Mouse (Mus musculus): Measurements from ENCODE around the gene Gm49340. TPM values are rescaled to one million over a fixed set of nuclear protein-coding genes. Genes with fewer than 3 reads are reported as not detected.
"Not testable (repeated sequence)": the region's sequence is repeated elsewhere in the genome, so short reads cannot be mapped to it uniquely, and the experiment has no call there.

Gm49340 gene
- polyA plus RNA-seq, 1 experiment from 2014 or later: not detected

- WGBS: 73% methylated on average over 2 of the region's 2 CpGs
- not testable (repeated sequence) for H3K4me3 ChIP-seq (ENCODE audit: low read depth, low read length); H3K27me3 ChIP-seq (replicated peaks; ENCODE audit: control insufficient read depth, insufficient read depth, low read length); H3K4me2 ChIP-seq; H3K9ac ChIP-seq (ENCODE audit: low read depth, low read length); H3K4me1 ChIP-seq (replicated peaks; ENCODE audit: control insufficient read depth, insufficient read depth, low read length); H3K36me3 ChIP-seq (ENCODE audit: control insufficient read depth, insufficient read depth, low read length); DNase-seq (ENCODE audit: low spot score); H3K9me3 ChIP-seq (ENCODE audit: control insufficient read depth, low read length); H3K27ac ChIP-seq (ENCODE audit: low read depth, low read length); ATAC-seq (replicated peaks; ENCODE audit: low FRiP score)
Measured at GRCm38 (mm10) chr11:73318581-73318980, 11.0 kb upstream of the Gm49340 start.

- not testable (repeated sequence) for H3K4me1 ChIP-seq (replicated peaks; ENCODE audit: control insufficient read depth, insufficient read depth, low read length); DNase-seq (ENCODE audit: low spot score); H3K27me3 ChIP-seq (replicated peaks; ENCODE audit: control insufficient read depth, insufficient read depth, low read length); H3K4me2 ChIP-seq; H3K27ac ChIP-seq (ENCODE audit: low read depth, low read length); H3K4me3 ChIP-seq (ENCODE audit: low read depth, low read length); H3K9me3 ChIP-seq (ENCODE audit: control insufficient read depth, low read length); H3K36me3 ChIP-seq (ENCODE audit: control insufficient read depth, insufficient read depth, low read length); H3K9ac ChIP-seq (ENCODE audit: low read depth, low read length); ATAC-seq (replicated peaks; ENCODE audit: low FRiP score)
- 86% methylated on average over 13 of the region's 13 CpGs for WGBS
Measured at GRCm38 (mm10) chr11:73321064-73321463, 8.5 kb upstream of the Gm49340 start.

DNA sequence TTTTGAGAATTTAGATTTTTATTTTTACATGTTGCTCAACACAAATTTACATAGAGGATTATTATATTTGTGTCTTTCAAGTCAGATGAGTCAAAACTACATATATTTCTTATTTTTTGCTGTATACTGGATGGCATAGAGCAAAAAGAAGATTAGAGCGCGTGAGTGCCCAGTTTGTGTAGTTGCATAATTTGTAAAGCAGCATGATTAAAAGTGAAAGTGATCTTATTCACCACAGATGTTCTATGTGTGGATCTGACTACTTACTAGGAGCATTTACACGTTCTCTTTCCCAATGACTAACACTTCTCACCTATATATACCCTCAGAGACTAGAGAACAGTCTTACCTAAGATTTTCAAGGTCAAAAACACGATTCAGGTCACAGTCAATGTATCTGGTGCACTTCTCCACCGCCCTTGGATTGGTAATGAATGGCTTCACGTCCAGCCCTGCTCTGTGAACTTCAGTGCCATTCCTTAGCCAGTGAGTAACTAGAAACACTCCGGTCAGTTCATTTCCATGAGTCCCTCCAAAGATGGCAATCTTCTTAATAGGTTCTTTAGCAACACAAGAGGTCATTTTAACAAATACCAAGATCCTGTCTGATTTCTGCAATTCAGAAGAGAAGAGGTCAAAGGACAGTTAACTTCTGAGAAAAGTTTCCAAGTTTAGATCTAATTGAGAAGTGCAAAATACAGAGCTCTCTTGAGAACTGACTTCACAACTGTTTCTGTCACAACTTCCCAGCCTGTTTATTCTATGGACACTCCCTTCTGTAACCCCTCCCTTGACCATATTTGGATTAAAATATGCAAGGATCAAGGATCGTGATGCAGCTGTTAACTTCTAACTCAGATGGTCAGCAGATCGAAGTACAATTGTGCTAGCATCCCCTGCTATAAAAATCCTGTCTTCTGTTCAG lies 5.4 kb upstream of the Gm49340 start:
- H3K27ac ChIP-seq (ENCODE audit: low read depth, low read length): no peak overlapping the region
- no peak for DNase-seq (ENCODE audit: low spot score)
- no peak overlapping the region for H3K9ac ChIP-seq (ENCODE audit: low read depth, low read length)
- 68% methylated on average over 9 of the region's 9 CpGs for WGBS
- H3K27me3 ChIP-seq (replicated peaks; ENCODE audit: control insufficient read depth, insufficient read depth, low read length): no peaks in the 10 kb centered on the region
- no peak for ATAC-seq (replicated peaks; ENCODE audit: low FRiP score)
- H3K9me3 ChIP-seq (ENCODE audit: control insufficient read depth, low read length): no peaks in the 10 kb centered on the region
- no peaks in the 10 kb centered on the region for H3K36me3 ChIP-seq (ENCODE audit: control insufficient read depth, insufficient read depth, low read length)
- no peak overlapping the region for H3K4me3 ChIP-seq (ENCODE audit: low read depth, low read length)
- no peak overlapping the region for H3K4me2 ChIP-seq
- H3K4me1 ChIP-seq (replicated peaks; ENCODE audit: control insufficient read depth, insufficient read depth, low read length): no peaks in the 10 kb centered on the region

DNA sequence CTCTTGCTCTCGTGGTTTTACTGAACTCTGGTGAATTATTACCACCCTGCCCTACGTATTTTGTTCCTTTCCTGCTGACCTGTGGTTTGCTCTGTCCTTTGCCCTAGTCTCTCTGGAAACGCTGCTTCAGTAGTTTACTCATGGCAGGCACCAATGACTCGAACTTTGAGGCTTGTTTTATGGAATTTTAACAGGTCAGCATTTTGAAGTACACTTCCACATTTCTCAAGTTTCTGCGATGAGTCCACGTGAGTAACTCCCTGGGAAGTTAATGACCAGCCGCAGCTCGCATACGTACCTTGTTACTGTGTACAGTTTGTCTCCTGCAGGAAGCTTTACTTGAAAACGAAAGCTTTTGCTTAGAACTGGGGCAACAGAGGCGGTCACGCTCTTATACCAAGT lies 3.1 kb upstream of the Gm49340 start:
- Histone ChIP-seq H3K4me2 (no peak overlapping the region), H3K27me3 (replicated peaks; ENCODE audit: control insufficient read depth, insufficient read depth, low read length) (no peaks in the 10 kb centered on the region), H3K9ac (ENCODE audit: low read depth, low read length) (no peak overlapping the region), H3K36me3 (ENCODE audit: control insufficient read depth, insufficient read depth, low read length) (no peaks in the 10 kb centered on the region), H3K9me3 (ENCODE audit: control insufficient read depth, low read length) (no peaks in the 10 kb centered on the region), H3K4me3 (ENCODE audit: low read depth, low read length) (no peak overlapping the region), H3K27ac (ENCODE audit: low read depth, low read length) (no peak overlapping the region), H3K4me1 (replicated peaks; ENCODE audit: control insufficient read depth, insufficient read depth, low read length) (no peaks in the 10 kb centered on the region)
- ATAC-seq (replicated peaks; ENCODE audit: low FRiP score) (peak; percentile 77), DNase-seq (ENCODE audit: low spot score) (no peak)
- 46% methylated on average over 12 of the region's 12 CpGs for WGBS

GRCm38 (mm10) chr11:73327361-73327760 lies 2.2 kb upstream of the Gm49340 start:
- Histone ChIP-seq H3K4me3 (ENCODE audit: low read depth, low read length) (no peak overlapping the region), H3K9ac (ENCODE audit: low read depth, low read length) (no peak overlapping the region), H3K9me3 (ENCODE audit: control insufficient read depth, low read length) (no peaks in the 10 kb centered on the region), H3K27ac (ENCODE audit: low read depth, low read length) (no peak overlapping the region), H3K36me3 (ENCODE audit: control insufficient read depth, insufficient read depth, low read length) (no peaks in the 10 kb centered on the region), H3K4me2 (no peak overlapping the region), H3K4me1 (replicated peaks; ENCODE audit: control insufficient read depth, insufficient read depth, low read length) (no peaks in the 10 kb centered on the region), H3K27me3 (replicated peaks; ENCODE audit: control insufficient read depth, insufficient read depth, low read length) (no peaks in the 10 kb centered on the region)
- WGBS: 78% methylated on average over 4 of the region's 4 CpGs
- DNase-seq (ENCODE audit: low spot score): no peak
- ATAC-seq (replicated peaks; ENCODE audit: low FRiP score): no peak

- Histone ChIP-seq H3K27ac (ENCODE audit: low read depth, low read length) (no peak overlapping the region), H3K4me2 (no peak overlapping the region), H3K4me1 (replicated peaks; ENCODE audit: control insufficient read depth, insufficient read depth, low read length) (no peaks in the 10 kb centered on the region), H3K36me3 (ENCODE audit: control insufficient read depth, insufficient read depth, low read length) (no peaks in the 10 kb centered on the region), H3K9ac (ENCODE audit: low read depth, low read length) (no peak overlapping the region), H3K4me3 (ENCODE audit: low read depth, low read length) (no peak overlapping the region), H3K27me3 (replicated peaks; ENCODE audit: control insufficient read depth, insufficient read depth, low read length) (no peaks in the 10 kb centered on the region), H3K9me3 (ENCODE audit: control insufficient read depth, low read length) (no peaks in the 10 kb centered on the region)
- 81% methylated on average over 2 of the region's 2 CpGs for WGBS
- ATAC-seq (replicated peaks; ENCODE audit: low FRiP score) (no peak), DNase-seq (ENCODE audit: low spot score) (no peak)
Measured at GRCm38 (mm10) chr11:73333357-73333756, 3.8 kb downstream of the Gm49340 start.

DNA sequence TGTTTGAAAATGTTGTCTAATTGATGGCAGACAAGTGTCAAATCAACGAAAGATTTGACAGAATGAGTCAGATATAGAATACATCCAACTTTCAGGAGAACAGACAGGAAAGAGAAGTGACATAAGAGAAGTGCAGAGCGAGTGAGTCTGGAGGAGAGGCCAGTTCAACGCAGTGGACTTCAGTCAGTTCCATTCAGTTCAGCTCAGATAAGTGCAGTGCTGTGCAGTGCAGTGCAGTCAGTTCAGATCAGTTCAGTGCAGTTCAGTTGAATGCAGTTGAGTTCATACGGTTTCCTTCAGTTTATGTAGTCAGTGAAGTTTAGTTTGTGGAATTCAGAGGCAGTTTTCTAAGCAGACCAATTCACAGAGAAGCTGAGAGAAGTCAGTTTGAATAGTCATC lies 7.4 kb downstream of the Gm49340 start:
- H3K27ac ChIP-seq (ENCODE audit: low read depth, low read length): no peak overlapping the region
- no peaks in the 10 kb centered on the region for H3K36me3 ChIP-seq (ENCODE audit: control insufficient read depth, insufficient read depth, low read length)
- no peak overlapping the region for H3K4me3 ChIP-seq (ENCODE audit: low read depth, low read length)
- no peak overlapping the region for H3K9ac ChIP-seq (ENCODE audit: low read depth, low read length)
- WGBS: 70% methylated on average over 4 of the region's 4 CpGs
- H3K9me3 ChIP-seq (ENCODE audit: control insufficient read depth, low read length): no peaks in the 10 kb centered on the region
- no peak for ATAC-seq (replicated peaks; ENCODE audit: low FRiP score)
- H3K4me2 ChIP-seq: no peak overlapping the region
- no peak for DNase-seq (ENCODE audit: low spot score)
- H3K4me1 ChIP-seq (replicated peaks; ENCODE audit: control insufficient read depth, insufficient read depth, low read length): no peaks in the 10 kb centered on the region
- H3K27me3 ChIP-seq (replicated peaks; ENCODE audit: control insufficient read depth, insufficient read depth, low read length): no peaks in the 10 kb centered on the region

DNA sequence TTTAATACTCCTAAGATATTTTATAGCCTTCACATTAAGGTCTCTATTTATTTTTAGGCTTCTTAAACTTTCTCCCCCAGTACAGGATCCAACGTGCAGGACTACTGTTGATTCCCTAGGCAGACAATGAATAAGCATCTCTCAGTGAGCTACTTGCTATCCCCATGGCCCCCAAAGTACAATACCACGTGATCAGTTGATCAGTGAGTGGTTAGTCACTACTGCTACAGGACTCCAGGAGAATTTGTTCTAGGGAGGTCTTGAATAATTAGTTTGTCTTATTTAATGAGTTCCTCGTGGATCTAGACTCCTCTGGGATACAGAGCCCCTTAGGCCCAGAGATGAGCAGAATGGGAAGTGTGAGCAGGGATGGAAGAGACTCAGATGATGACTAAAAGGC lies 20.9 kb downstream of the Gm49340 start, which contains the start of gene Olfr20:
Olfr20 (plus strand) TSS at position 301 of the 400 bp plus-strand sequence.
- H3K4me2 ChIP-seq: no peak within 1 kb of the TSS
- H3K27me3 ChIP-seq (replicated peaks; ENCODE audit: control insufficient read depth, insufficient read depth, low read length): no peaks in the 10 kb centered on the region
- H3K9ac ChIP-seq (ENCODE audit: low read depth, low read length): no peak within 1 kb of the TSS
- H3K4me3 ChIP-seq (ENCODE audit: low read depth, low read length): no peak within 1 kb of the TSS
- ATAC-seq (replicated peaks; ENCODE audit: low FRiP score): no peak
- 41% methylated on average over 3 of the region's 3 CpGs for WGBS
- H3K9me3 ChIP-seq (ENCODE audit: control insufficient read depth, low read length): no peaks in the 10 kb centered on the region
- H3K4me1 ChIP-seq (replicated peaks; ENCODE audit: control insufficient read depth, insufficient read depth, low read length): no peaks in the 10 kb centered on the region
- no peak for DNase-seq (ENCODE audit: low spot score)
- H3K27ac ChIP-seq (ENCODE audit: low read depth, low read length): no peak within 1 kb of the TSS
- no peaks in the 10 kb centered on the region for H3K36me3 ChIP-seq (ENCODE audit: control insufficient read depth, insufficient read depth, low read length)

- no peaks in the 10 kb centered on the region; the same call in 1 of the 2 replicates for H3K9me3 ChIP-seq (ENCODE audit: control insufficient read depth, low read length)
- H3K27me3 ChIP-seq (replicated peaks; ENCODE audit: control insufficient read depth, insufficient read depth, low read length): no peaks in the 10 kb centered on the region
- WGBS: 73% methylated on average over 2 of the region's 2 CpGs
- H3K27ac ChIP-seq (ENCODE audit: low read depth, low read length): no peak within 1 kb of the TSS
- H3K36me3 ChIP-seq (ENCODE audit: control insufficient read depth, insufficient read depth, low read length): no peaks in the 10 kb centered on the region
- no peaks in the 10 kb centered on the region for H3K4me1 ChIP-seq (replicated peaks; ENCODE audit: control insufficient read depth, insufficient read depth, low read length)
- ATAC-seq (replicated peaks; ENCODE audit: low FRiP score) (no peak), DNase-seq (ENCODE audit: low spot score) (no peak)
- H3K4me3 ChIP-seq (ENCODE audit: low read depth, low read length): no peak within 1 kb of the TSS
- H3K9ac ChIP-seq (ENCODE audit: low read depth, low read length): no peak within 1 kb of the TSS
- H3K4me2 ChIP-seq: no peak within 1 kb of the TSS
Measured at GRCm38 (mm10) chr11:73370946-73371345, 41.4 kb downstream of the Gm49340 start, which contains the start of gene Olfr376. Gene Olfr376, plus strand, starts transcription at chr11:73371246.
